Mouse (Mus musculus) myocyte (in vitro differentiated cells): ENCODE data around the gene Vav3. TPM values are rescaled to one million over a fixed set of nuclear protein-coding genes. Genes with fewer than 3 reads are reported as not detected.

Experiments used
- H3K27me3 ChIP-seq: one replicate; pipeline ENCODE4 v1.6.1; 2011; ENCODE audit not compliant: control insufficient read depth, insufficient read depth, insufficient read length
- H3K36me3 ChIP-seq: one replicate; pipeline ENCODE4 v1.6.1; 2011; ENCODE audit not compliant: control insufficient read depth, insufficient read depth
- H3K4me2 ChIP-seq: one replicate; pipeline ENCODE4 v1.6.1; 2011; ENCODE audit warnings: low read depth, control low read depth
- H3K4me3 ChIP-seq: one replicate; pipeline ENCODE4 v1.5.1; 2011; ENCODE audit warnings: mild to moderate bottlenecking, control low read depth, moderate library complexity
- H3K79me2 ChIP-seq: one replicate; pipeline ENCODE4 v1.6.1; 2011; ENCODE audit not compliant: control insufficient read depth, insufficient read depth
- H3ac ChIP-seq: one replicate; pipeline ENCODE4 v1.6.1; 2011; ENCODE audit not compliant: control insufficient read depth, insufficient read length
- CEBPB ChIP-seq: IDR thresholded peaks from 2 replicates; pipeline ENCODE4 v1.6.1; 2011; ENCODE audit warnings: mild to moderate bottlenecking, moderate library complexity; ENCODE audit not compliant: poor library complexity, insufficient read depth, severe bottlenecking
- E2F4 ChIP-seq: IDR thresholded peaks from one replicate; pipeline ENCODE4 v1.6.1; 2011; ENCODE audit warnings: mild to moderate bottlenecking, control low read depth, moderate library complexity; ENCODE audit not compliant: insufficient read depth
- MAX ChIP-seq: IDR thresholded peaks from one replicate; pipeline ENCODE4 v1.6.1; 2011; ENCODE audit warnings: low read depth, mild to moderate bottlenecking, control low read depth
- MYOD1 ChIP-seq, 3 experiments: IDR thresholded peaks; one replicate each; pipeline ENCODE4 v1.6.1; 2011; ENCODE audit warnings: control low read depth in 2 of 3, low read depth in 2 of 3, mild to moderate bottlenecking in 2 of 3, moderate library complexity in 1 of 3; ENCODE audit not compliant: insufficient read length in 2 of 3, control insufficient read depth in 1 of 3
- MYOG ChIP-seq, 3 experiments: IDR thresholded peaks; one replicate each; pipeline ENCODE4 v1.6.1; 2011; ENCODE audit warnings: control low read depth in 2 of 3, low read depth in 2 of 3, mild to moderate bottlenecking in 2 of 3; ENCODE audit not compliant: insufficient read length in 2 of 3, control insufficient read depth in 1 of 3, insufficient read depth in 1 of 3
- POLR2A ChIP-seq: IDR thresholded peaks from one replicate; pipeline ENCODE4 v1.6.1; 2011; ENCODE audit warnings: low read depth, mild to moderate bottlenecking, control low read depth, moderate library complexity; ENCODE audit not compliant: insufficient read length
- POLR2AphosphoS2 ChIP-seq: IDR thresholded peaks from one replicate; pipeline ENCODE4 v1.6.1; 2011; ENCODE audit warnings: low read depth, control low read depth; ENCODE audit not compliant: insufficient read length
- REST ChIP-seq: IDR thresholded peaks from one replicate; pipeline ENCODE4 v1.6.1; 2011; ENCODE audit warnings: mild to moderate bottlenecking, control low read depth, moderate library complexity; ENCODE audit not compliant: insufficient read depth, insufficient read length
- SRF ChIP-seq: IDR thresholded peaks from one replicate; pipeline ENCODE4 v1.6.1; 2011; ENCODE audit warnings: low read depth; ENCODE audit not compliant: control insufficient read depth, insufficient read length
- TCF12 ChIP-seq: IDR thresholded peaks from one replicate; pipeline ENCODE4 v1.6.1; 2011; ENCODE audit warnings: mild to moderate bottlenecking, control low read depth; ENCODE audit not compliant: poor library complexity, insufficient read depth, severe bottlenecking
- TCF3 ChIP-seq: IDR thresholded peaks from one replicate; pipeline ENCODE4 v1.6.1; 2011; ENCODE audit warnings: low read depth, control low read depth; ENCODE audit not compliant: insufficient read length
- USF1 ChIP-seq: IDR thresholded peaks from one replicate; pipeline ENCODE4 v1.6.1; 2011; ENCODE audit warnings: low read depth, mild to moderate bottlenecking, control low read depth, moderate library complexity
- polyA plus RNA-seq: library from polyadenylated mRNA; unstranded; fragments of >200 nt; fragmentation: generic; extraction: Trizol; gene quantifications from one replicate; pipeline ENCODE4 v1.2.1, GENCODE M21; 2012; ENCODE audit warnings: missing spikeins

Gene Vav3
- polyA plus RNA-seq, 1 experiment = 0.95 TPM

- H3K79me2 ChIP-seq = no peaks in the 10 kb centered on the region
- TF ChIP-seq E2F4 (no peak), TCF3 (no peak)
Observed at GRCm38 (mm10) chr3:109592970-109593369, 252.5 kb downstream of the Vav3 start.

GRCm38 (mm10) chr3:109596084-109596483, 255.6 kb downstream of the Vav3 start:
- no peak for TF ChIP-seq E2F4
- TF ChIP-seq SRF = no peak
- no peak for TF ChIP-seq POLR2AphosphoS2
- TF ChIP-seq TCF12 = no peak
- TF ChIP-seq POLR2A = no peak
- no peak for TF ChIP-seq MAX
- no peak for TF ChIP-seq MYOG (IDR thresholded peaks at IDR 0.05; ENCODE audit: control insufficient read depth in 1 of 3, insufficient read depth in 1 of 3, insufficient read length in 2 of 3, low read depth in 2 of 3)
- TF ChIP-seq MYOD1 (IDR thresholded peaks at IDR 0.05; ENCODE audit: control insufficient read depth in 1 of 3, insufficient read length in 2 of 3, low read depth in 2 of 3) = no peak
- TF ChIP-seq USF1 = no peak
- TF ChIP-seq TCF3 = no peak
- no peak for TF ChIP-seq REST
- no peak for TF ChIP-seq CEBPB
- no peaks in the 10 kb centered on the region for H3K36me3 ChIP-seq
- H3K4me2 ChIP-seq = no peak overlapping the region
- no peaks in the 10 kb centered on the region for H3K27me3 ChIP-seq
- no peaks in the 10 kb centered on the region for H3K79me2 ChIP-seq
- no peak overlapping the region for H3K4me3 ChIP-seq
- H3ac ChIP-seq = no peak overlapping the region

More at GRCm38 (mm10) chr3:109592970-109593369, 252.5 kb downstream of the Vav3 start:
- H3K4me3 ChIP-seq = no peak overlapping the region
- H3ac ChIP-seq = no peak overlapping the region
- no peaks in the 10 kb centered on the region for H3K36me3 ChIP-seq
- H3K4me2 ChIP-seq = no peak overlapping the region
- H3K27me3 ChIP-seq = no peaks in the 10 kb centered on the region

- Histone ChIP-seq H3K36me3 (no peaks in the 10 kb centered on the region), H3ac (no peak overlapping the region), H3K27me3 (no peaks in the 10 kb centered on the region), H3K79me2 (no peaks in the 10 kb centered on the region), H3K4me2 (no peak overlapping the region), H3K4me3 (no peak overlapping the region)
- TF ChIP-seq TCF12 = no peak
- TF ChIP-seq CEBPB = no peak
- no peak for TF ChIP-seq MAX
- no peak for TF ChIP-seq POLR2A
- no peak for TF ChIP-seq POLR2AphosphoS2
- TF ChIP-seq MYOG (IDR thresholded peaks at IDR 0.05; ENCODE audit: control insufficient read depth in 1 of 3, insufficient read depth in 1 of 3, insufficient read length in 2 of 3, low read depth in 2 of 3) = no peak
- TF ChIP-seq USF1 = no peak
- TF ChIP-seq MYOD1 (IDR thresholded peaks at IDR 0.05; ENCODE audit: control insufficient read depth in 1 of 3, insufficient read length in 2 of 3, low read depth in 2 of 3) = no peak
- no peak for TF ChIP-seq TCF3
- no peak for TF ChIP-seq E2F4
- TF ChIP-seq REST = no peak
- no peak for TF ChIP-seq SRF
Observed at GRCm38 (mm10) chr3:109600699-109601451, 260.4 kb downstream of the Vav3 start.

- H3K4me2 ChIP-seq = no peak overlapping the region
- TF ChIP-seq TCF12 (no peak), SRF (no peak), POLR2A (no peak), MAX (no peak), TCF3 (no peak)
- H3K4me3 ChIP-seq = no peak overlapping the region
- H3K36me3 ChIP-seq = no peaks in the 10 kb centered on the region
- no peaks in the 10 kb centered on the region for H3K27me3 ChIP-seq
- no peaks in the 10 kb centered on the region for H3K79me2 ChIP-seq
- no peak overlapping the region for H3ac ChIP-seq
Observed at GRCm38 (mm10) chr3:109602753-109603152, 262.3 kb downstream of the Vav3 start.

- Histone ChIP-seq H3K27me3 (no peaks in the 10 kb centered on the region), H3K79me2 (no peaks in the 10 kb centered on the region), H3K36me3 (no peaks in the 10 kb centered on the region), H3K4me2 (no peak overlapping the region), H3K4me3 (no peak overlapping the region), H3ac (no peak overlapping the region)
- TF ChIP-seq POLR2AphosphoS2 (no peak), E2F4 (no peak), MAX (no peak), TCF12 (no peak), REST (no peak), MYOD1 (IDR thresholded peaks at IDR 0.05; ENCODE audit: control insufficient read depth in 1 of 3, insufficient read length in 2 of 3, low read depth in 2 of 3) (no peak), POLR2A (no peak), SRF (no peak), MYOG (IDR thresholded peaks at IDR 0.05; ENCODE audit: control insufficient read depth in 1 of 3, insufficient read depth in 1 of 3, insufficient read length in 2 of 3, low read depth in 2 of 3) (no peak), TCF3 (no peak), USF1 (no peak), CEBPB (no peak)
Observed at GRCm38 (mm10) chr3:109606121-109606520, 265.7 kb downstream of the Vav3 start.
